Mouse (Mus musculus): ENCODE measurements around the gene Polr2g. TPM values are rescaled to one million over a fixed set of nuclear protein-coding genes. Genes with fewer than 3 reads are reported as not detected.
A peak's percentile ranks its signal among the peaks of the same experiment; 100 is the strongest.

Gene Polr2g
- polyA plus RNA-seq, 1 experiment from 2014 or later = 147 TPM

GRCm38 (mm10) chr19:8806810-8807209 is 8.4 kb upstream of the Polr2g start:
- Histone ChIP-seq H3K27ac (no peak overlapping the region), H3K9ac (no peak overlapping the region), H3K4me3 (no peak overlapping the region), H3K4me2 (no peak overlapping the region), H3K4me1 (peaks cover 8% of the 10 kb centered on the region), H3K36me3 (peaks cover 53% of the 10 kb centered on the region), H3K27me3 (no peaks in the 10 kb centered on the region), H3K9me3 (no peaks in the 10 kb centered on the region)
- WGBS = 93% methylated on average over 5 of the region's 5 CpGs
- ATAC-seq (ENCODE audit: borderline replicate concordance, extremely low read depth, low FRiP score, low TSS enrichment) = no peak

- H3K9me3 ChIP-seq = no peaks in the 10 kb centered on the region
- H3K4me2 ChIP-seq = no peak overlapping the region
- no peaks in the 10 kb centered on the region for H3K27me3 ChIP-seq
- H3K36me3 ChIP-seq = peaks cover 33% of the 10 kb centered on the region
- no peak overlapping the region for H3K27ac ChIP-seq
- peaks cover 11% of the 10 kb centered on the region for H3K4me1 ChIP-seq
- no peak overlapping the region for H3K9ac ChIP-seq
- WGBS = 89% methylated on average over 11 of the region's 11 CpGs
- no peak for ATAC-seq (ENCODE audit: borderline replicate concordance, extremely low read depth, low FRiP score, low TSS enrichment)
- no peak overlapping the region for H3K4me3 ChIP-seq
Observed at GRCm38 (mm10) chr19:8803879-8804660, 5.7 kb upstream of the Polr2g start.

GRCm38 (mm10) chr19:8803204-8803780 is 4.9 kb upstream of the Polr2g start:
- peak overlapping the region; percentile 72 for H3K4me3 ChIP-seq
- 0 out of 2 replicates have a peak overlapping the region, but pooled peaks have one; percentile 24 for H3K9ac ChIP-seq
- H3K9me3 ChIP-seq = no peaks in the 10 kb centered on the region
- peaks cover 31% of the 10 kb centered on the region for H3K36me3 ChIP-seq
- peaks cover 17% of the 10 kb centered on the region for H3K4me1 ChIP-seq
- peak overlapping the region; percentile 87 for H3K4me2 ChIP-seq
- peak overlapping the region; percentile 92 for H3K27ac ChIP-seq
- no peak for ATAC-seq (ENCODE audit: borderline replicate concordance, extremely low read depth, low FRiP score, low TSS enrichment)
- no peaks in the 10 kb centered on the region for H3K27me3 ChIP-seq
- 88% methylated on average over 9 of the region's 9 CpGs for WGBS

- ATAC-seq (ENCODE audit: borderline replicate concordance, extremely low read depth, low FRiP score, low TSS enrichment) = peak; percentile 97
- H3K4me1 ChIP-seq = peaks cover 22% of the 10 kb centered on the region
- no peaks in the 10 kb centered on the region for H3K27me3 ChIP-seq
- WGBS = under 1% methylated on average over 30 of the region's 30 CpGs
- peaks cover 22% of the 10 kb centered on the region; the same call in 1 of the 2 replicates for H3K36me3 ChIP-seq
- peak within 1 kb of the TSS; percentile 92 for H3K27ac ChIP-seq
- peak within 1 kb of the TSS; percentile 60 for H3K9ac ChIP-seq
- peak within 1 kb of the TSS; percentile 87 for H3K4me2 ChIP-seq
- no peaks in the 10 kb centered on the region for H3K9me3 ChIP-seq
- H3K4me3 ChIP-seq = peak within 1 kb of the TSS; percentile 72
Observed at GRCm38 (mm10) chr19:8802130-8802821, 3.9 kb upstream of the Polr2g start, which contains the start of gene Zbtb3. Gene Zbtb3, plus strand, starts transcription at chr19:8802555.

- no peak for ATAC-seq (ENCODE audit: borderline replicate concordance, extremely low read depth, low FRiP score, low TSS enrichment)
- Histone ChIP-seq H3K9me3 (no peaks in the 10 kb centered on the region), H3K9ac (no peak overlapping the region), H3K27ac (0 out of 2 replicates have a peak overlapping the region, but pooled peaks have one; percentile 21), H3K4me2 (peak overlapping the region; percentile 85), H3K4me1 (peaks cover 25% of the 10 kb centered on the region), H3K27me3 (no peaks in the 10 kb centered on the region), H3K4me3 (peak overlapping the region; percentile 80), H3K36me3 (peaks cover 17% of the 10 kb centered on the region)
Observed at GRCm38 (mm10) chr19:8798947-8799315, 554 bp upstream of the Polr2g start.

- no peaks in the 10 kb centered on the region for H3K9me3 ChIP-seq
- peaks cover 28% of the 10 kb centered on the region for H3K36me3 ChIP-seq
- peaks cover 5% of the 10 kb centered on the region; the same call in 1 of the 2 replicates for H3K4me1 ChIP-seq
- H3K9ac ChIP-seq = no peak overlapping the region
- no peaks in the 10 kb centered on the region for H3K27me3 ChIP-seq
- WGBS = 69% methylated on average over 7 of the region's 7 CpGs
- ATAC-seq (ENCODE audit: borderline replicate concordance, extremely low read depth, low FRiP score, low TSS enrichment) = no peak
- no peak overlapping the region for H3K27ac ChIP-seq
- no peak overlapping the region for H3K4me2 ChIP-seq
- H3K4me3 ChIP-seq = no peak overlapping the region
Observed at GRCm38 (mm10) chr19:8790171-8790570, 8.2 kb downstream of the Polr2g start.

- Histone ChIP-seq H3K27ac (no peak overlapping the region), H3K4me3 (no peak overlapping the region), H3K9ac (no peak overlapping the region), H3K4me2 (no peak overlapping the region), H3K9me3 (no peaks in the 10 kb centered on the region), H3K27me3 (no peaks in the 10 kb centered on the region), H3K36me3 (peaks cover 20% of the 10 kb centered on the region), H3K4me1 (peaks cover 7% of the 10 kb centered on the region; the same call in 1 of the 2 replicates)
- WGBS = 48% methylated on average over 1 of the region's 1 CpGs
- ATAC-seq (ENCODE audit: borderline replicate concordance, extremely low read depth, low FRiP score, low TSS enrichment) = no peak
Observed at GRCm38 (mm10) chr19:8789171-8789570, 9.2 kb downstream of the Polr2g start.

GRCm38 (mm10) chr19:8788521-8788920 is 9.9 kb downstream of the Polr2g start:
- Histone ChIP-seq H3K27me3 (no peaks in the 10 kb centered on the region), H3K4me3 (no peak overlapping the region), H3K36me3 (peaks cover 15% of the 10 kb centered on the region), H3K27ac (no peak overlapping the region), H3K9ac (no peak overlapping the region), H3K4me2 (no peak overlapping the region), H3K4me1 (peaks cover 7% of the 10 kb centered on the region; the same call in 1 of the 2 replicates), H3K9me3 (no peaks in the 10 kb centered on the region)
- WGBS = 21% methylated on average over 3 of the region's 3 CpGs
- no peak for ATAC-seq (ENCODE audit: borderline replicate concordance, extremely low read depth, low FRiP score, low TSS enrichment)

- ATAC-seq (ENCODE audit: borderline replicate concordance, extremely low read depth, low FRiP score, low TSS enrichment) = peak; percentile 99
- Histone ChIP-seq H3K4me3 (peak within 1 kb of the TSS; percentile 73), H3K27me3 (no peaks in the 10 kb centered on the region), H3K9ac (peak within 1 kb of the TSS; percentile 66), H3K4me2 (peak within 1 kb of the TSS; percentile 66), H3K4me1 (peaks cover 7% of the 10 kb centered on the region; the same call in 1 of the 2 replicates), H3K9me3 (no peaks in the 10 kb centered on the region), H3K36me3 (peaks cover 24% of the 10 kb centered on the region), H3K27ac (peak within 1 kb of the TSS; percentile 87)
- WGBS = under 1% methylated on average over 32 of the region's 32 CpGs
Observed at GRCm38 (mm10) chr19:8786008-8786781, 12.2 kb downstream of the Polr2g start, which contains the start of gene Taf6l. Gene Taf6l, minus strand, starts transcription at chr19:8786417.

GRCm38 (mm10) chr19:8774951-8775421 is 23.4 kb downstream of the Polr2g start:
- peaks cover 23% of the 10 kb centered on the region for H3K36me3 ChIP-seq
- peak overlapping the region; percentile 67 for H3K4me3 ChIP-seq
- peak overlapping the region; percentile 93 for H3K9ac ChIP-seq
- ATAC-seq (ENCODE audit: borderline replicate concordance, extremely low read depth, low FRiP score, low TSS enrichment) = no peak; the same call in 1 of the 2 replicates
- 4% methylated on average over 20 of the region's 20 CpGs for WGBS
- H3K4me1 ChIP-seq = peaks cover 32% of the 10 kb centered on the region
- H3K27me3 ChIP-seq = no peaks in the 10 kb centered on the region
- peak overlapping the region; percentile 99 for H3K27ac ChIP-seq
- H3K9me3 ChIP-seq = no peaks in the 10 kb centered on the region
- peak overlapping the region; percentile 87 for H3K4me2 ChIP-seq

Data from lung, embryonic 15.5 days (tissue).